Comparison of ENCODE assay signal across 20 mouse cellular contexts in the genomic region with DNA sequence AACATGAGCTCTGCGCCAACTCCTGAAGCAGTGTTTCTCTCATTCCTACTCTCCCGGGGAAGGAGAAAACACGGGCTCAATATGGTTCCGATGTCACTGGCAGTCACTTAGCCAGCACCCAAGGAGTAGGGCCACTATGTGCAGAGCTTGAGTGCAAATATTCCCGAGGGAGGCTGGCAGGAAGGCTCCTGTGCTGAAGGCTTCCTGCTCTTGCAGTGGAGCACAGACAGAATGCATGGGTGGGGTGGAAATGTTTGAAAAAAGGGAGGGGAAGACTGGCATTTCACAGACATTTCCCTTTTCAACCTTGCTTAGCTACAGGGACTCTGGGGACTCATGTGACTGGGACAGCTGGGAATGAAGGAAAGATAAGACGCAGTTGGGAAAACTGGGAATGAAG. TPM values are rescaled to one million over a fixed set of nuclear protein-coding genes. Genes with fewer than 3 reads are reported as not detected.
A peak's percentile ranks its signal among the peaks of the same experiment; 100 is the strongest.
DNase-seq lines count a peak whose midpoint lies in the region; ATAC-seq and TF ChIP-seq lines count a peak whose summit lies in the region.
"Had no signal": no experiment of that assay in that cellular context is flagged by ENCODE, and none has a peak within 500 bp of the region (broad histone marks: within the 10 kb centered on the region; RNA-seq: fewer than 3 reads in every experiment).

No protein-coding gene starts in this region.

- peaks cover 10 to 11% of the 10 kb centered on the region in 2 experiments for H3K4me1 ChIP-seq in heart, embryonic 14.5 days (ENCODE audit: control insufficient read depth in 2 of 2, insufficient read depth in 2 of 2, low read length in 2 of 2)
- H3K4me1 ChIP-seq in lung, embryonic 14.5 days (ENCODE audit: insufficient read depth), result peaks cover 8% of the 10 kb centered on the region
- peaks cover 17% of the 10 kb centered on the region for H3K4me1 ChIP-seq in brown adipose tissue, adult 24 weeks (ENCODE audit: control insufficient read depth, insufficient read depth, insufficient read length, low read length)
- H3K4me1 ChIP-seq in stomach, embryonic 16.5 days (ENCODE audit: control insufficient read depth, insufficient read depth, low read length), result no peaks in the 10 kb centered on the region; the same call in 1 of the 2 replicates
- no peaks in the 10 kb centered on the region for H3K4me1 ChIP-seq in forebrain, embryonic 12.5 days
- H3K4me1 ChIP-seq: forebrain, embryonic 15.5 days; hindbrain, embryonic 12.5 days; limb, embryonic 12.5 days; midbrain, embryonic 10.5 days had no signal

- peaks cover 27% of the 10 kb centered on the region for H3K36me3 ChIP-seq in heart, embryonic 14.5 days (ENCODE audit: control insufficient read depth, insufficient read depth, low read length)
- peaks cover 18% of the 10 kb centered on the region for H3K36me3 ChIP-seq in lung, embryonic 14.5 days (ENCODE audit: insufficient read depth)
- 0 out of 2 replicates have a peak, but pooled peaks cover 7% of the 10 kb centered on the region for H3K36me3 ChIP-seq in stomach, embryonic 16.5 days (ENCODE audit: control insufficient read depth, insufficient read depth, low read length)
- H3K36me3 ChIP-seq in forebrain, embryonic 12.5 days (replicated peaks), result peaks cover 19% of the 10 kb centered on the region
- H3K36me3 ChIP-seq: liver, embryonic 12.5 days had no signal

- H3K4me3 ChIP-seq in heart, embryonic 14.5 days (ENCODE audit: control insufficient read depth in 1 of 2, insufficient read depth in 1 of 2, low read depth in 1 of 2, low read length in 2 of 2), result no peak overlapping the region
- no peak overlapping the region for H3K4me3 ChIP-seq in lung, embryonic 14.5 days (ENCODE audit: low read depth, low read length)
- no peak overlapping the region for H3K4me3 ChIP-seq in brown adipose tissue, adult 24 weeks (ENCODE audit: insufficient read depth, low read depth, low read length)
- no peak overlapping the region for H3K4me3 ChIP-seq in stomach, embryonic 16.5 days (replicated peaks; ENCODE audit: low read length)
- no peak overlapping the region for H3K4me3 ChIP-seq in forebrain, embryonic 12.5 days (replicated peaks)
- H3K4me3 ChIP-seq: embryonic facial prominence, embryonic 13.5 days; forebrain, embryonic 15.5 days; hindbrain, embryonic 12.5 days; limb, embryonic 12.5 days; liver, embryonic 12.5 days; midbrain, embryonic 10.5 days had no signal

- DNase-seq in heart, postnatal 4 days, result no peak
- no peak for DNase-seq in lung, embryonic 14.5 days
- DNase-seq in lung, adult 18-20 months, result no peak
- DNase-seq: adrenal gland, postnatal 10 days; cerebellum, postnatal 10 days; gastrocnemius, postnatal 36 days; right cerebral cortex, postnatal 25 days had no signal

- WGBS in heart, embryonic 14.5 days, result 54% methylated on average over 6 of the region's 6 CpGs
- 44% methylated on average over 6 of the region's 6 CpGs for WGBS in lung, embryonic 14.5 days
- WGBS in stomach, embryonic 16.5 days, result 54% methylated on average over 6 of the region's 6 CpGs
- WGBS in forebrain, embryonic 12.5 days, result 88% methylated on average over 6 of the region's 6 CpGs

- no peak overlapping the region for H3K4me2 ChIP-seq in heart, embryonic 14.5 days (ENCODE audit: low read length)
- H3K4me2 ChIP-seq in lung, embryonic 14.5 days, result no peak overlapping the region
- H3K4me2 ChIP-seq in stomach, embryonic 16.5 days (ENCODE audit: low read depth, low read length), result no peak overlapping the region
- H3K4me2 ChIP-seq in forebrain, embryonic 12.5 days, result no peak overlapping the region
- H3K4me2 ChIP-seq: embryonic facial prominence, embryonic 13.5 days; forebrain, embryonic 15.5 days; hindbrain, embryonic 12.5 days; limb, embryonic 12.5 days; liver, embryonic 12.5 days had no signal

- H3K9ac ChIP-seq in heart, embryonic 14.5 days (ENCODE audit: low read length), result no peak overlapping the region
- no peak overlapping the region for H3K9ac ChIP-seq in lung, embryonic 14.5 days
- no peak overlapping the region for H3K9ac ChIP-seq in stomach, embryonic 16.5 days (ENCODE audit: low read length)
- no peak overlapping the region for H3K9ac ChIP-seq in forebrain, embryonic 12.5 days
- H3K9ac ChIP-seq: embryonic facial prominence, embryonic 13.5 days; forebrain, embryonic 15.5 days; hindbrain, embryonic 12.5 days; limb, embryonic 12.5 days; liver, embryonic 12.5 days had no signal

- H3K9me3 ChIP-seq in heart, embryonic 14.5 days (ENCODE audit: control insufficient read depth, low read length), result no peaks in the 10 kb centered on the region
- no peaks in the 10 kb centered on the region for H3K9me3 ChIP-seq in lung, embryonic 14.5 days (ENCODE audit: low read depth, low read length)
- no peaks in the 10 kb centered on the region for H3K9me3 ChIP-seq in stomach, embryonic 16.5 days (replicated peaks; ENCODE audit: control insufficient read depth, low read length)
- no peaks in the 10 kb centered on the region for H3K9me3 ChIP-seq in forebrain, embryonic 12.5 days
- H3K9me3 ChIP-seq: embryonic facial prominence, embryonic 13.5 days; forebrain, embryonic 15.5 days; hindbrain, embryonic 12.5 days; limb, embryonic 12.5 days; liver, embryonic 12.5 days; midbrain, embryonic 10.5 days had no signal

- no peaks in the 10 kb centered on the region for H3K27me3 ChIP-seq in heart, embryonic 14.5 days (ENCODE audit: control insufficient read depth, insufficient read depth, low read length)
- no peaks in the 10 kb centered on the region for H3K27me3 ChIP-seq in lung, embryonic 14.5 days (ENCODE audit: insufficient read depth, low read length)
- H3K27me3 ChIP-seq in stomach, embryonic 16.5 days (ENCODE audit: control insufficient read depth, insufficient read depth, low read length), result no peaks in the 10 kb centered on the region
- H3K27me3 ChIP-seq in forebrain, embryonic 12.5 days, result no peaks in the 10 kb centered on the region
- H3K27me3 ChIP-seq: embryonic facial prominence, embryonic 13.5 days; forebrain, embryonic 15.5 days; hindbrain, embryonic 12.5 days; limb, embryonic 12.5 days; liver, embryonic 12.5 days had no signal

- no peak for ATAC-seq in heart, embryonic 14.5 days (ENCODE audit: insufficient number of reproducible peaks, insufficient read depth, low FRiP score, low read depth)
- no peak for ATAC-seq in lung, embryonic 14.5 days (ENCODE audit: insufficient read depth)
- ATAC-seq in stomach, embryonic 16.5 days (ENCODE audit: insufficient read depth, low FRiP score), result no peak; the same call in 1 of the 2 replicates
- ATAC-seq in forebrain, embryonic 12.5 days (ENCODE audit: low FRiP score), result no peak
- ATAC-seq: forebrain, embryonic 15.5 days; liver, embryonic 12.5 days had no signal

- peak overlapping the region; percentile 30 to 67; a peak in 2 of 4 replicates for H3K27ac ChIP-seq in heart, embryonic 14.5 days (replicated peaks in 1 of 2; ENCODE audit: control insufficient read depth in 1 of 2, insufficient read depth in 1 of 2, low read depth in 2 of 2, low read length in 2 of 2)
- H3K27ac ChIP-seq in lung, embryonic 14.5 days (ENCODE audit: low read depth), result peak overlapping the region; percentile 27; the same call in 1 of the 2 replicates
- 0 out of 2 replicates have a peak overlapping the region, but pooled peaks have one; percentile 12 for H3K27ac ChIP-seq in brown adipose tissue, adult 24 weeks (replicated peaks; ENCODE audit: low read depth, low read length)
- peak overlapping the region; percentile 19; the same call in 1 of the 2 replicates for H3K27ac ChIP-seq in stomach, embryonic 16.5 days (ENCODE audit: low read length)
- no peak overlapping the region for H3K27ac ChIP-seq in forebrain, embryonic 12.5 days
- H3K27ac ChIP-seq: embryonic facial prominence, embryonic 13.5 days; forebrain, embryonic 15.5 days; hindbrain, embryonic 12.5 days; limb, embryonic 12.5 days; liver, embryonic 12.5 days; macrophage; midbrain, embryonic 10.5 days had no signal

- TF ChIP-seq CTCF in lung, embryonic 14.5 days (IDR thresholded peaks at IDR 0.05; ENCODE audit: low read depth), result no peak

RNA-seq across cellular contexts. Expression of a gene that starts 25.4 kb away (rescaled TPM):
- 22.6 and 23.6 TPM in 2 replicates for polyA plus RNA-seq in heart, embryonic 14.5 days (2014; fragmentation: Nextera tagmentation; extraction: Ambion mirVana)
- 10 to 100 TPM; 16.3 to 17.6 TPM for total RNA-seq in heart, postnatal 4 days (2021)
- 22.2 and 25.6 TPM in 2 replicates for polyA plus RNA-seq in lung, embryonic 14.5 days (2014; fragmentation: Nextera tagmentation; extraction: Ambion mirVana)
- 2.0 and 3.7 TPM in 2 replicates for polyA plus RNA-seq in brown adipose tissue, adult 24 weeks (2012; ENCODE audit: insufficient read depth, insufficient read length, missing spikeins)
- polyA plus RNA-seq in stomach, embryonic 16.5 days (2015; fragmentation: Nextera tagmentation; extraction: Ambion mirVana), result 21.0 and 21.1 TPM in 2 replicates
- polyA plus RNA-seq in forebrain, embryonic 12.5 days (2016; fragmentation: Nextera tagmentation; extraction: Ambion mirVana), result 29.9 and 30.5 TPM in 2 replicates

RNA-seq across cellular contexts. Expression of a gene that starts 25.5 kb away (rescaled TPM):
- polyA plus RNA-seq in heart, embryonic 14.5 days (2014; fragmentation: Nextera tagmentation; extraction: Ambion mirVana), result 7.6 and 9.6 TPM in 2 replicates
- total RNA-seq in heart, postnatal 4 days (2021), result 1 to 10 TPM; 3.4 to 3.8 TPM
- 17.1 and 20.1 TPM in 2 replicates for polyA plus RNA-seq in lung, embryonic 14.5 days (2014; fragmentation: Nextera tagmentation; extraction: Ambion mirVana)
- polyA plus RNA-seq in brown adipose tissue, adult 24 weeks (2012; ENCODE audit: insufficient read depth, insufficient read length, missing spikeins), result 0.48 and 1.0 TPM in 2 replicates
- 14.9 and 15.0 TPM in 2 replicates for polyA plus RNA-seq in stomach, embryonic 16.5 days (2015; fragmentation: Nextera tagmentation; extraction: Ambion mirVana)
- 28.7 TPM in 2 replicates for polyA plus RNA-seq in forebrain, embryonic 12.5 days (2016; fragmentation: Nextera tagmentation; extraction: Ambion mirVana)

RNA-seq across cellular contexts. Expression of a gene that starts 40.5 kb away (rescaled TPM):
- polyA plus RNA-seq in heart, embryonic 14.5 days (2014; fragmentation: Nextera tagmentation; extraction: Ambion mirVana), result 0.42 and 0.47 TPM in 2 replicates
- under 1 TPM; 0.88 to 0.90 TPM for total RNA-seq in heart, postnatal 4 days (2021)
- polyA plus RNA-seq in lung, embryonic 14.5 days (2014; fragmentation: Nextera tagmentation; extraction: Ambion mirVana), result 0.80 and 0.87 TPM in 2 replicates
- polyA plus RNA-seq in brown adipose tissue, adult 24 weeks (2012; ENCODE audit: insufficient read depth, insufficient read length, missing spikeins), result 0.46 TPM in 1 of 2 replicates, not detected in the other
- polyA plus RNA-seq in stomach, embryonic 16.5 days (2015; fragmentation: Nextera tagmentation; extraction: Ambion mirVana), result 0.60 and 0.65 TPM in 2 replicates
- 1.7 and 2.3 TPM in 2 replicates for polyA plus RNA-seq in forebrain, embryonic 12.5 days (2016; fragmentation: Nextera tagmentation; extraction: Ambion mirVana)

RNA-seq across cellular contexts. Expression of a gene that starts 52.9 kb away (rescaled TPM):
- 0.07 TPM in 1 of 2 replicates, not detected in the other for polyA plus RNA-seq in heart, embryonic 14.5 days (2014; fragmentation: Nextera tagmentation; extraction: Ambion mirVana)
- total RNA-seq in heart, postnatal 4 days (2021), result under 1 TPM; 0.24 to 0.34 TPM
- polyA plus RNA-seq in lung, embryonic 14.5 days (2014; fragmentation: Nextera tagmentation; extraction: Ambion mirVana), result 0.09 and 0.18 TPM in 2 replicates
- not detected in 2 replicates for polyA plus RNA-seq in brown adipose tissue, adult 24 weeks (2012; ENCODE audit: insufficient read depth, insufficient read length, missing spikeins)
- 0.09 TPM in 2 replicates for polyA plus RNA-seq in stomach, embryonic 16.5 days (2015; fragmentation: Nextera tagmentation; extraction: Ambion mirVana)
- 0.43 TPM in 1 of 2 replicates, not detected in the other for polyA plus RNA-seq in forebrain, embryonic 12.5 days (2016; fragmentation: Nextera tagmentation; extraction: Ambion mirVana)
- total RNA-seq: gastrocnemius, postnatal 36 days had no signal
- polyA plus RNA-seq: intestine, embryonic 14.5 days; kidney, embryonic 14.5 days; liver, embryonic 12.5 days; macrophage had no signal
